Mouse (Mus musculus): ENCODE results near the gene Fry.

Gene Fry

GRCm38 (mm10) chr5:150164671-150165070, 46.2 kb downstream of the Fry start:
- in situ Hi-C loops (cut with MboI; ENCODE audit: unreplicated experiment in 2 of 2), result loop anchor here (5.0 to 25.0 kb wide), 3 partner anchors 360 to 503 kb away; partner anchors contain the start of genes N4bp2l2 (in 2 of the 2), B3glct (in 1 of the 2) and Brca2 (in 1 of the 2)

DNA sequence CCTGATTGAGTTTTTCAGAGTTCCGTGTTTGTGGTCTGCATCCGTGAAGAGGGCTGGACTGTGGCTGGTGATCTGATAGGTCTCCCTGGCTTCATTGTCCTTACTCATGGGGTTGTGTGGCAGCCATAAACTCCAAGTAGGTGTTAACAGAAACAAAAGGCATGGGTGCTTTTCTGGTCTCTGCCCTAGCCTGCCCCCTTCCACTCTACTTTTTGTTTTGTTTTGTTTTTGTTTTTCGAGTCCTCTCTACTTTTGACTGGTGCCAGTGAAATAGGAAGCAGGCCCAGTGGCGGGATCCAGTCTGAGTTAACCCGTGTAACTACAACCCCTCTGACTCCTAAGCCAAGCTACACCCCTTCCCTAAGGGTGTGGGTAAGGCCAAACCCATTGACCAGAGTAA, 48.4 kb downstream of the Fry start:
- in situ Hi-C loops (cut with MboI; ENCODE audit: unreplicated experiment in 2 of 2), result loop anchor here (5.0 to 25.0 kb wide), 3 partner anchors 358 to 500 kb away; partner anchors contain the start of genes N4bp2l2 (in 2 of the 2), B3glct (in 1 of the 2) and Brca2 (in 1 of the 2)

- in situ Hi-C loops (cut with MboI; ENCODE audit: unreplicated experiment in 2 of 2), result loop anchor here (5.0 to 25.0 kb wide), 3 partner anchors 358 to 500 kb away; partner anchors contain the start of genes N4bp2l2 (in 2 of the 2), B3glct (in 1 of the 2) and Brca2 (in 1 of the 2)
Measured at GRCm38 (mm10) chr5:150167287-150167686, 48.8 kb downstream of the Fry start.

DNA sequence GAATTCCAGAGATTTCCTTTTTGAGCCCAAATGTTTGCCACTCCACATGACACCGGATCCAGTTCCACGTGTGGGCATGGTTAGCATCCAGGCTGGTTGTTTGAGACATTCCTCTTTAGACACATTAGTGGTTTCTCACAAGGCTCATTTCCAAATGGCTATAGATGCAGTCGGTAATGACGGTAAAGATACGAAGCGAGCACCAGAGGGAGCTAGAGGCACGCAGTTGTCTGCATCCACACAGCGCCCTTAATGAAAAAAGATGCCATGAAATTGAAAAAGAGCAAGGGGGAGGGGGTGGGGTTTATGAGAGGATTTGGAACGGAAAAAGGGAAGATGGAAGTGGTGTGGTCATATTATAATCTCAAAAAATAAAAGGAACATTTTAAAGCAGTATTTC, 50.3 kb downstream of the Fry start:
- in situ Hi-C loops (cut with MboI; ENCODE audit: unreplicated experiment in 2 of 2), result loop anchor here (5.0 to 25.0 kb wide), 3 partner anchors 356 to 499 kb away; partner anchors contain the start of genes N4bp2l2 (in 2 of the 2), B3glct (in 1 of the 2) and Brca2 (in 1 of the 2)

GRCm38 (mm10) chr5:150171562-150171961, 53.1 kb downstream of the Fry start:
- in situ Hi-C loops (cut with MboI; ENCODE audit: unreplicated experiment in 2 of 2), result loop anchor here in 1 of 2 experiments (5.0 to 25.0 kb wide), 3 partner anchors 133 to 484 kb away; partner anchors contain the start of gene B3glct

GRCm38 (mm10) chr5:150173869-150174268, 55.4 kb downstream of the Fry start:
- in situ Hi-C loops (cut with MboI; ENCODE audit: unreplicated experiment in 2 of 2), result loop anchor here in 1 of 2 experiments (5.0 to 25.0 kb wide), 3 partner anchors 131 to 487 kb away; partner anchors contain the start of gene B3glct

DNA sequence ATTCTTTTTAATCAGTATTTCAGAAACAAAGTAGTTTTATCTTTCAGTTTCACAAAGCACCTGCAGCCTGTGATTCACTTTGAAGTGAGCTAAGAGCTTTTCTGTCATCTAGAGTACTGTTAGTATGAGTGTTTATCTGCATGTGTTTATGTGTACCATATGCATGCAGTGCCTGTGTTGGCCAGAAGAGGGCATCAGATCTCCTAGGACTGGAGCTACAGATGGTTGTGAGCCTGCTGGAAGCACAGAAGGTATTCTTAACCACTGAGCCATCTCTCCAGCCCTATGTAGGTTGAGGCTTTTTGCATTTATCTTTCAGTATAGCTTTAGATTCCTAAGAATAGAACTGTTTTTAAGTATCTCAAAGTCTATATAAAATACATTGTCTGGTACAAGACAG, 56.5 kb downstream of the Fry start:
- in situ Hi-C loops (cut with MboI; ENCODE audit: unreplicated experiment in 2 of 2), result loop anchor here in 1 of 2 experiments (5.0 to 25.0 kb wide), 3 partner anchors 130 to 488 kb away; partner anchors contain the start of gene B3glct

- in situ Hi-C loops (cut with MboI; ENCODE audit: unreplicated experiment in 2 of 2), result loop anchor here in 1 of 2 experiments (10.0 kb wide), 1 partner anchor 128 kb away; no protein-coding TSS in a partner anchor
Measured at GRCm38 (mm10) chr5:150176251-150177015, 58.0 kb downstream of the Fry start.

DNA sequence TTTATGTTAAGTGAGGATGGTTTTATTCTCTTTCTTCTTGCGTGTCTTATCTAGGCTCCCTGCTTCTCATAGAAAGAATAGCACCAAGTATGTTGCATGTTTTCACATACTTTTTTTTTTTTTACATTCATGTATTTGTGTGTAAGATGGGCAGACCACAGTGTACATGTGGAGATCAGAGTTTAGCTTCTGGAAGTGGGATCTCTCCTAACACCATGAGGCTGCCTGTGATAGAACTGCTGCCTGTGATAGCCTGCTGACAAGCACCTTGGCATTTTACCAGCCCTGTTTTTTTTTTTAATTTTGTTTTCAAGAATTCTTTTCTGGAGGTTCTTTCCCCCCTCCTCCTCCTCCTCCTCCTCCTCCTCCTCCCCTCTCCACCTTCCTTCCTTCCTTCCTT, 59.3 kb downstream of the Fry start:
- in situ Hi-C loops (cut with MboI; ENCODE audit: unreplicated experiment in 2 of 2), result loop anchor here in 1 of 2 experiments (10.0 kb wide), 1 partner anchor 127 kb away; no protein-coding TSS in a partner anchor

- in situ Hi-C loops (cut with MboI; ENCODE audit: unreplicated experiment in 2 of 2), result loop anchor here in 1 of 2 experiments (10.0 kb wide), 1 partner anchor 127 kb away; no protein-coding TSS in a partner anchor
Measured at GRCm38 (mm10) chr5:150178194-150178801, 59.9 kb downstream of the Fry start.

DNA sequence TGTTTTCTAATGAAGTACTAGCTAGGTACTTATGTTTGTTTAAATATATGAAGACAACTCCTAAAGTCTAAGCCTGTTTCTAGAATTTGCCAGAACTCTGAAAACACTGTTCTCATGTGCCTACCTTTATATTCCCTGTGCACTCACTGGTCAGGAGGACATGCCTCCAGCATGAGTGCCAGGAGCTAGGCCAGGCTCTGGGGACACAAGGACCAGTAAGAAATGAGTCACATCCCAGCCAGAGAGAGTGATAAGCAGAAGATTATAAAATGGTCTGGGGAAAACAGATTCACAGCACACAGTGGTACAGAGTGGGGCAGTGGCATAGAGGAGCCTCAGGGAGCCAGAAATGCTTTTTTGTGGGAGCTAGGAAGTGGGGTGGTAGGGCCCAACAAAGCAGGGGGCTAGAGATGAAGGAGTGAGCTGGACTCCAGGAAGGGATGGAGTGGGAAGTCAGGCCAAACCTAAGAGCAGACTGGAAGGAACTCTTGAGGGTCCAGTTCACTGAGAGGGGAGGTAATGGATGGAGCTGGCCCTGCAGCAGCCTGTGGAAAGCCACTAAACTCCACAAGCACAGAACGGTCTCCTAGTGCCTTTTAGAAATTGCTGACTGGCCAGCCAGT, 62.7 kb downstream of the Fry start:
- in situ Hi-C loops (cut with MboI; ENCODE audit: unreplicated experiment in 2 of 2), result no loop called here

DNA sequence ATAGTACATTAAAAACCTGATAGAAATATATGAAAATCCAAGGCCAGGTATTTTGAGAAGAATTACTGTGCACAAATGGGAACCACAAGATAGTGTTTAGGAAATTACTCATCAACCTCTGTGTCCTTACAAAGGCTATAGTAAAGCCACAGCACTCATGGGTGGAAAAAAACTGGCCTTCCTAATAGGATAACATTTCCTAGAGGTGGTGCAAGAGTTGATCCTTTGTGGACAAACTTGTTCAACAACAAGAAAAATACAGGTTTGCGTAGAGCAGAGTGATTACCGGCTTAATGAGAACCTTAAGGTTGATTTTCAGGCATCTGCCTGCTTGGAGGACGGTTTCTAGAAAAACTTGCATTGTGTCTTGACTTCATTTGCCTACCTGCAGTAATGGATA, 66.5 kb downstream of the Fry start:
- in situ Hi-C loops (cut with MboI; ENCODE audit: unreplicated experiment in 2 of 2), result no loop called here

DNA sequence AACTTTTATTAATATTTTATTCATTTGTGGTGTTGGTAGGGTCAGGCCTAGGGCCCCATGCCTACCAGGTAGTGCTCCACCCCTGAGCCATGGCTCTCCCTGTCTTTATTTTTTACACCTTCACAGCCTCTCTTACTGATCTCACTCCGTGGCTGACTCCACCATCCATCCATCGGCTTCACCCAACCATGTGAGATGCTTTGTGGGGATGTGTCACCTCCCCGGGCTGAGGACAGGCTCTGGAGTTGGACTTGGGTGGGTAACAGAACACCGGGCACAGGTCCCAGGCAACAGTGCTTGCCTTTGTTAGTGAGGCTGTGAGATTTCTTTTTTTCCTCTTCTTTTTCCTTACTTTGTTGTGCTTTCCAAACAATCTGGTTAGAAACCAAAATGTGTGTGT, 67.7 kb downstream of the Fry start:
- in situ Hi-C loops (cut with MboI; ENCODE audit: unreplicated experiment in 2 of 2), result no loop called here

GRCm38 (mm10) chr5:150186676-150187075, 68.2 kb downstream of the Fry start:
- in situ Hi-C loops (cut with MboI; ENCODE audit: unreplicated experiment in 2 of 2), result no loop called here

GRCm38 (mm10) chr5:150188031-150188430, 69.6 kb downstream of the Fry start:
- in situ Hi-C loops (cut with MboI; ENCODE audit: unreplicated experiment in 2 of 2), result no loop called here

GRCm38 (mm10) chr5:150190454-150191358, 72.3 kb downstream of the Fry start:
- in situ Hi-C loops (cut with MboI; ENCODE audit: unreplicated experiment in 2 of 2), result no loop called here

- in situ Hi-C loops (cut with MboI; ENCODE audit: unreplicated experiment in 2 of 2), result no loop called here
Measured at GRCm38 (mm10) chr5:150195514-150196210, 77.2 kb downstream of the Fry start.

DNA sequence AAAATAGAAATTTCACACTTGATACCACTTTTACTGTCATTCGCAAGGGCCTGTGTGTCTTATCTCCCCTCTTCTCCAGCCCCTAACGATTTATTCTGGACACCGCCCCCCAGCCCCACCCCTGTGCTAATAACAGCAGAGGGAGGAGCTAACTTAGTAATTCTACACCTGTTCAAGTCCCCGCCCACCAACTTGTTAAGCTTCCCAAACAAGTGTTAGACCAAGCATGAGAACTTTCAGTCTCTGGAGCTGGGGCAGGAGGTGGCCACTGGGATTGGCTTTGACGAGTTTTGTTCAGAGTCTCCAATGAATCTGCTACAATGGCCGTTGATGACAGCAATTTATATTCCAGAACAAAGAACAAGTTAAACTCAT, 77.8 kb downstream of the Fry start:
- in situ Hi-C loops (cut with MboI; ENCODE audit: unreplicated experiment in 2 of 2), result no loop called here

GRCm38 (mm10) chr5:150196881-150197311, 78.5 kb downstream of the Fry start:
- in situ Hi-C loops (cut with MboI; ENCODE audit: unreplicated experiment in 2 of 2), result no loop called here

Data from v-Abl transformed pro-B cells (cell line).